Mouse (Mus musculus): ENCODE data around the gene 4930562C15Rik.

Gene 4930562C15Rik

DNA sequence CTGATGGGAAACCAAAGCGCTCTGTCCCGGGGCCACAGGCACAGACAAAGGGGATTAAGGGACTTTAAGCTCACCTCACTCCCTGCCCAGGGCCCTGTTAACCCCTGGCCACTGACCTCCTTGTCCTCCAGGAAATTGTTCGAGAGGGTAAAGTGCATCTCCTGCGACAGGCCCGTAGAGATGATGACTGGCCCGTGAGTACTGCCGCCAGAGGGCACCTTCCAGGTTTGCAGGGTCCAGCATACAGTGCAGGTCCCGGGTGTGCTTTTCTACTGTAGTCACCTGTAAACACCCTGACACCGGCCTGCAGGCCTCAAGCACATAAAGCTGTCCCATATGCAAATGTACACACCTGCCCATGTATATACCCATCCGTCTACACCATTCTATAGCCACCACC lies 26.2 kb downstream of the 4930562C15Rik start:
- DNase-seq (ENCODE audit: low spot score in 2 of 2) = peak in 1 of 2 experiments; percentile 46

DNA sequence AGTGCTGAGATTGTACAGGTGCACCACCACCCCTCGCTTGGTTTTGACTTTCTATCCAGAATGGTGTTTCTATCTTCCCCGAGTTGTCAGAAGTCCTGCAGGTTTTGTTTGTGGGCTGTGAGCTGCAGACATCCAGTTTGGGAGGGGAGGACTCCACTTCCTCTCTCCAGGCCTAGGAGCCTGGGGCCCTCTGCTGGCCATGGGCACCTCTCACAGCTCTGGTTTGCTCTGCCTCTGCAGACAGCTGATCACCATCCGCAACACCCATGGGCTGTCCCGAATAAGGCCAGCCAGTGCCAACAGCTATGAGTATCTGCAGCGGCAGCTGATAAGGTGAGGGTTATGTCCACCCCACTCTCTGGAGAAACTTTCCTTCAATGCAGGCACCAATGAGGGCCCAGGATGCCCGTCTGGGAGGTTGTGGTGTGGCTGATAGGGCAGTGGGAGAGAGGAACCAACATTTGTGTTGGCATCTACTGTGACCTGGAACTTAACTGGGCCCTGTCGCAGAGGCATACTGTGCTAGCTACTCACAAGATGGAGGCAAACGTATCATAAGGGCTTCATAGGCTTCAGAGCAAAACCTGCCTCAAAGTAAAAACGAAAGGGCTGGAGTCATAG lies 27.8 kb downstream of the 4930562C15Rik start:
- DNase-seq (ENCODE audit: low spot score in 2 of 2) = peak; percentile 41 to 76

GRCm38 (mm10) chr16:4863742-4864141 lies 28.5 kb downstream of the 4930562C15Rik start:
- DNase-seq (ENCODE audit: low spot score in 2 of 2) = no peak

DNA sequence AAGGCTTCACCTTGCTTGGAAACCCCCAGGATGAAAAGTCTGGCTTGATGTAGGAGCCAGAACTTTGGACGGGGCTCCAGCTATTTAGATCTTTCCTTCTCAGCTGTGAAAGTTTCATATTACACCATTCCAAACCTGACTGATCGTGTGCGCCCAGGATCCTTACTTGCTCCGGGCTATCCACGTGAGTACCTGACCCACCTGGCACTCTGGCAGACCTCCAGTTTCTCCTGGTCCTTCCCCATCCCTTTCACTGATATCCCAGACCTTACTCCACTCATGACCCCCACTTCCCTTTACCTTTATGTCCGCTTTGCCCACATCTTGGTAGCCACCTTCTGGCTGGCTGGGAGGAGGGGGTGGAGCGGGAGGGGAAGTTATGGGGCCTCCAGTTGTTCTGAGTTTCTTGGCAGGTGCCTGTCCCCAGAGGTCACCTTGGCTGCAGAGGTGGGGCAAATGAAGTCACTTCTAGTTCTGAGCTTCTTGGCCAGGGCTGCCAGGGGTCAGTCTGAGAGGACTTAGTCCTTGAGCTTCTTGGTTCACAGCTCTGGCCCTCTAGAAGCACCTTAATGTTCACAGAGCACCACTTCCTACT lies 31.0 kb downstream of the 4930562C15Rik start:
- no peak for DNase-seq (ENCODE audit: low spot score in 2 of 2)

DNA sequence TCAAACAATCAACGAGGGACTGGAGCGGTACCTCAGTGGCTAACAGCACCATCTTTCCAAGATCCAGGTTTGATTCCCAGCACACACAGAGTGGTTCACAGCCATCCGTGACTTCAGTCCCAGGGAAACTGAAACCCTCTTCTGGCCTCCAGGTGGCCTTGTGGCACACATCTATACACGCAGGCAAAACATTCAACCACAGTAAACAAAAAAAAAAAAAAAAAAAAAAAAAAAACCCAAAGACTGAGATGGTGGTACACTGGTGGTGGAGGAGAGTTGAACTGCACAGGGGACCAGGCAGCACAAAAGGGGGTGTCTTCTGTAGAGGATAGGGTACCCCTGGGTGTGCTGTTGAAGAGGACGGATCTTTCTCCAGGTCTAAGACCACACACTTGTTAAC lies 35.3 kb downstream of the 4930562C15Rik start:
- DNase-seq (ENCODE audit: low spot score in 2 of 2) = no peak

DNA sequence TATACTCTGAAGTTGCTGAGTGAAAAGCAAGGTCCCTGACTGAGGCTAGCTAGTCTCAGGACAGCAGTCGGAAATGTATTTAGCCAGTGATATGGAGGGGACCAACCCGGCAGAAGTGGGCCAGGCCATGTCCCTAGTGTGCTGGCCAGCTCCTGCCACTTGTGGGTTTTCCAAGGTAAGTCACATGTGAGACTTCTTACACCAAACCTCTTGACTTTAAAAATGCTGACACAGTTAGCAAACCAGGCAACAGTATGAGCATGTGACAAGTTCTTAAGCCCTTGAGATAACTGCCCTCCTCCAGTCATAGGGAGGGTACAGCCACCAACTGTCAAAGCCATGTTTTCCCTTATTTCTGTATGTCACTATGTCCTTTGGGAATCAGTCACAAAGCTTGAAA lies 36.7 kb downstream of the 4930562C15Rik start:
- no peak for DNase-seq (ENCODE audit: low spot score in 2 of 2)

DNA sequence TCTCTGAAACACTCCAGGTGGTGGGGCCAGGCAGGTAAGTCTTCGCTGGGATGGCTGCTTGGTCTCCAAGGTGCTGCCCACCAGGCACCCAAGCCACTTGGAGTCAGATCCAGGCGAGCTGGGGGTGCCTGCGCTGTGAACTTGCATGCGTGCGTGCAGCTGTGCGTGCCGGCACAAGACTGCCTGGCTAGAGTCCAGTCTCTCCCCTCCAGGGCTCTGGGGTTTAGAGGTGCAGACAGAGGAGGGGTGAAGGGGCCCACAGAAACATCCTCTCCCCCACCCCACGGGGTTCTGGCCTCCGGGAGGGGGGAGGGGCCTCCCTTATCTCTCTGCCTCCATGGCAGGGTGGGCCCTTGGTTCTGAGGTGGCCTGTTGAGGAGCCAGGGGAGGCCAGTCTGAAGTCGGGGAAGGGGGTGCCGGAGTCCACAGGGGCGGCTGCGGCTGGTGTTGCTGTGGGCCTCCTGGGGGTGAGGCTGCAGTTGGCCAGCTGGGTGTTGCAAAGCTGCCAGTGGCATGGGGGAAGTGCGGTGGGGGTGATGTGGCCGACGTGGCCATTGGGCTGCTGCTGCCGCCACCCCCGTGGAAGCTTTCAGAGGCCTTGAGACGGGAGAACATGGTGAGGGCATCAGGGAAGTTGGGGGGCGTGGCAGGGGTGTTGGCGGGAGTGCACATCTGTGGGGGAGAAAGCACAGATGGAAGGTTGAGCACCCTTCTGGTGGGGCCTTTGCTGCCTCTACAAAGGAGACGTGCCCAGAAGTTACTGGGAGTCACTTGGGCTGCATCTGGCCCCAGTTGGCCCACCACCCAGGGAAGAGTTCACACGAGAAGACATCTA lies 40.2 kb downstream of the 4930562C15Rik start:
- peak in 1 of 2 experiments; percentile 41 for DNase-seq (ENCODE audit: low spot score in 2 of 2)

- peak in 1 of 2 experiments; percentile 55 for DNase-seq (ENCODE audit: low spot score in 2 of 2)
These were observed 40.9 kb downstream of the 4930562C15Rik start for GRCm38 (mm10) chr16:4876033-4876680.

- no peak for DNase-seq (ENCODE audit: low spot score in 2 of 2)
These were observed 42.0 kb downstream of the 4930562C15Rik start for GRCm38 (mm10) chr16:4877195-4877594.

- DNase-seq (ENCODE audit: low spot score in 2 of 2) = no peak
These were observed 42.5 kb downstream of the 4930562C15Rik start for GRCm38 (mm10) chr16:4877701-4878100.

DNA sequence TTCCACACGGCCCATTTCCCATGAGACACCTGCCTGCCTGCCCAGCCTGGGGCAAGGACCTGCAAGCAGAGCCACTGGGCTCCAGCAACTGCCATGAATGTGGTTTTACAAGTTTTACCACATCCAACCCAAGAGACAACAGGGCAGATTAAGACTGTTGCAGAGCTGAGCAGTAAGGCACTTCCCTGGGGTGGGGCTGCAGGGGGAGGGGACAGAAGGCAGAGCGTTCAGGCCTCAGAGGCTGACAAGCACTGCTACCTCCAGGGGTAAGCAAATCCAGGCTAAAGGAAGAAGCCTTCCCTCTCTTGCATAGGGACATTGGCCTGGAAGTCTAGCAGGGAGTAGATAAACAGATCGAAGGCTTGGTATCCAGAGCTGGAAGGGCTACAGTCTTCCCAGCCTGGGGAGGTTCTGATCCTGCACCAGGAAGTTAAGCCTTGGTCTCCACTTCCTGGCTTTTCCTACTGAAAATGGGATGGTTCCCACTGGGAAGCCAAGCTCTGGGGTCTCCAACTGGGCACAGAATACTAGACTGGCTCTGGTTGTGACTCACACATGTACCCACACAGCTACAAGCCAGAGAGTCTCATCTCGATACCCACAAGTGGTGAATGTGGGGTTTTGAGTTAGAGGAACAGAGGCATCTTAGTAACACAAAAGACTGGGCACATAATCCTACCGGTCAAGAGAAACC lies 43.1 kb downstream of the 4930562C15Rik start:
- DNase-seq (ENCODE audit: low spot score in 2 of 2) = peak in 1 of 2 experiments; percentile 67

DNA sequence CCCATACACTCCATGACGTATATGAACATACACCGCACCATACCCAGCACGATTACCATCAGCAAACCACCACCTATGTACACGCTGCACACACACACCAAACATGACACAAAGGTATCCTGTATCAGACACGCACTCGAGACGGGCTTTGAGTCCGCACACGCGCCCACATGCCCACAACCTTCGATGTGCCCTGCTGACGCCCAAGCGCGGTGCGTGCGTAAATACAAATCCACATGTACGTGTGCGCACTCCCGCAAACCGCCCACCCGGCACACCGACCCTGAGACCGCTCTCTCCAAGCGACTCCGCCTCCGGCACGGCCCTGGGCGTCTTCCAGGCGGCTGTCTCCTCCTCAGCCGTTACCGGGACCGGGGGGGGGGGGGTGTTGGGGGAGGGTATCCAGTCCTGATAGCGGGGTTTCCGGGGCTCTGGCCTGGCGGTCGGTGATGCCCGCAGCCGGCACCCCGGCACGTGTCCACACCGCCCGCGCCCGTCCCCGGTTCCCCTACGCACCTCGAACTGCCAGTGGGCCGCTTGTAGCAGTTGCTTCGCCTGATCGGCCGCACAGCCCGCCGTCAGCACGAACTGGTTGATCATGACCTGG lies 44.0 kb downstream of the 4930562C15Rik start:
- peak; percentile 52 to 66 for DNase-seq (ENCODE audit: low spot score in 2 of 2)

GRCm38 (mm10) chr16:4879708-4880124 lies 44.5 kb downstream of the 4930562C15Rik start:
- DNase-seq (ENCODE audit: low spot score in 2 of 2) = peak; percentile 85 to 91

- DNase-seq (ENCODE audit: low spot score in 2 of 2) = peak; percentile 92 to 98
These were observed 45.1 kb downstream of the 4930562C15Rik start, which contains the start of gene Ubald1 for GRCm38 (mm10) chr16:4880136-4880825. Gene Ubald1 (minus strand): TSS chr16:4880315.

GRCm38 (mm10) chr16:4881400-4882351 lies 46.5 kb downstream of the 4930562C15Rik start:
- DNase-seq (ENCODE audit: low spot score in 2 of 2) = no peak

GRCm38 (mm10) chr16:4884930-4885329 lies 49.7 kb downstream of the 4930562C15Rik start:
- DNase-seq (ENCODE audit: low spot score in 2 of 2) = no peak

- DNase-seq (ENCODE audit: low spot score in 2 of 2) = peak; percentile 65 to 87
These were observed 50.8 kb downstream of the 4930562C15Rik start, which contains the start of gene Mgrn1 for GRCm38 (mm10) chr16:4885760-4886689. Gene Mgrn1 (plus strand): TSS chr16:4886249.

DNA sequence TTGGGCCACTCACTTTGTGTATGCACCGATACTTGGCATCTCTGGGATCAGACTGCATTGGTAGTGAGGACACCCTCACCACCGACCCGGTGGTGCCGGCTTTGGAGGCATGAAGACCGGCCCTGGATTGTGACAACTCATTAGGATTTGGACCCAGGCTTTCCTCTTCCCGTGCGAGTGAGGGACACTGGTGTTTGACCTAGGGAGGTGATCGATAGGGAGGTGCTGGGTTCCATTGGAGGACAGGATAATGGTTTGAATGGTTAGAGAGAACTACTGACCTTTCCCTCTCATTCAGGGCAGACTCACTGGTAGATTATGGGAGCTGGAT lies 51.4 kb downstream of the 4930562C15Rik start:
- DNase-seq (ENCODE audit: low spot score in 2 of 2) = no peak
